Mouse (Mus musculus): ENCODE measurements around the gene Fbxl7.
"Not testable (repeated sequence)": the region's sequence is repeated elsewhere in the genome, so short reads cannot be mapped to it uniquely, and the experiment has no call there.

Gene Fbxl7

DNA sequence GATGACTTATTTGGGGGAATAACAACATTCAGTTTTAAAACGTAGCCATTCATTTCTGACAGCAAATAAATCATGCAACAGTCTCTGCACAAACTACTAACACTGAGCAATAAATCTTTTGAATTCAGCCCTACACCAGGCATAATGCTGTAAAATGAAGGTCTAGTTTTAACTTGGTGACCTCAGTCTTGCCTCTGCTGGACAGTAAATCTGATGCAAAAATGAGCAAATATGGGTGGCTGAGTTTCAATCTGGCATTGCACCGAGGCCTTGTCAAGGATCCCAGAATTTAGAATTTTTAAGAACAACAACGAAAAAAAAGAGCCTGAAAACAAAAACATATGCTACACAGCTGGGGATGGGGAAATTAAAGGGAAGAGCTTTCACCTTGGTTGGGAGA, 85.8 kb downstream of the Fbxl7 start:
- peak; percentile 43 to 53 for DNase-seq

DNA sequence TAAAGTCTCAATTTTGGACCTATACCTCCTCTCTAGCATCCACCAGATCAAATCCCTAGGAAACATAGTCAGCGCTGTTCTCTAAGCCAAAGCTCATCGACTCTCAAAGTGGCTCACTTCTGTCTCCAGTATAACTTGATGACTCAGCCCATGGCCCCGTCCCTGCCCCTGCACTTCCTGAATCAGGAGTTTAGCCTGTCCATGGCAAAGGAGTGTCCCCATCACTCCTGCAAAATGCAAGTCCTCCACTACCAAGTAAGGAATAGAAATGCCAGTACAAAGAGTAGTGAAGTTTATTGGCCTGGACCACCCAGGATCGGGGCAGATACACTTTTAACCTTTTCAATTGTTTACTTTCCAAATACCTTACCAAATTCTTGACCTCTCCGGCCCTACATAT, 91.3 kb downstream of the Fbxl7 start:
- no peak for DNase-seq

DNA sequence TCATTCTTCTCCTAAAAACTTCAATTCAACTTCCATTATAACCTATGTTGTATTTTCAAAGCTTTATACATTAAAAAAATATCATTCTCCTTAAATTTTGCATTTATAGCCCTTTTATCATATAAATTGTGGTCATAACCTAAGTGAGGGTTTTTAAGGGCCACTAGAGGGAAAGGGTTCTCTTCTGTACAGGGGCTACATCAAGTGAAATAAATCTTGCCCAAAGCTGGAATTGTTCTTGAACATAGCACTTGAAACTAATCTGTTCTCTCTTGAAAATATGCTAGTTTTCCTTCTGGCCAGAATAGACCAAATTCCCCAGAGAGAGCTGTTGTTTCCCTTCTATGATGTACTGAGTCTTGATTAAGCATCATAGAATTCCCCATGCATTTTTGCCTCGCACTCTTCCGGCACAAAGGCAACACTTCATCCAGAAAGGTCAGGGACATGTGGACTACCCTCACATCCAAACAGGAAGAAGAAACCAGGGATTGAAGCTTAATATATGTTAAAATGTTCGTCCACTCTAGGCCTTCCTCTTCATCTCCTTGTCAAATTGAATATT, 95.8 kb downstream of the Fbxl7 start:
- no peak for DNase-seq

DNA sequence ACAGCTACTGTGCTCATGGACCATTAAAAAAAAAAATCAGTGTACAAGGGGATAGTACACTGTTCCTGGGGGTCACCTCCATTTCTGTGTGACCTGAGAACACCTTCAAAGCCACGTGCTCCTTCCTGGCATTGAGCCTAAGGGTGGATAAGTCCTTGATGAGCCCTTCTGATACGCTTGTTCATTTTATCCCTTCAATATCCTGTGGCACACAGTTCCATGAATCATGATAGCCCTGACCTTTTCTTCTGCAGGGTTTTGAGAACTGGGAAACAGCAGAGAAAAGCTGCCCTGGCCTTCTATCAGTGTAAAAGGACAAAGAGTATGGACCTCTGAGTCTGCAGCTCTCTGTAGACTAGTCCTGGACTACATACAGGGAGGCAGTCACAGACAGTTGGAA, 99.4 kb downstream of the Fbxl7 start:
- DNase-seq, result no peak

- peak; percentile 51 to 59 for DNase-seq
Observed at GRCm38 (mm10) chr15:26795518-26795917, 99.9 kb downstream of the Fbxl7 start.

GRCm38 (mm10) chr15:26787148-26787547, 108.2 kb downstream of the Fbxl7 start:
- no peak for DNase-seq

GRCm38 (mm10) chr15:26780557-26780956, 114.8 kb downstream of the Fbxl7 start:
- no peak for DNase-seq

DNA sequence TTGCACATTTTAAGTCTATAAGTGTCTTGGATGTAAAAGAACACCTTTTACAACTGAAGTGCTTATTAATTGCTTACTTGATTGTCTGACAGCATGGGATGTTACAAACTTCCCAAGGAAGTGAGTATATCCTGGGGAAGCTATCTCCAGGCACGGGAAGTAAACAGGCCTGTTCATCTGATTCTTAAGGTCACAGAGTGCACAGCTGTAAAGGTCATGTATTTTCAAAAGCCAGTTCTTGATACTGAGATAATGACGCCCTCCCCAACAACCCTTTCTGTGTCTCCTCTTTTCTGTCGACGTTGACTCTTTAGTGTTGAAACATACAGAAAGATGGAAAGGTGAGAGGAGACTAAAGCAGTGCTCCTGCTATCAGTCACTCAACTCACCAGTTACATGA, 116.3 kb downstream of the Fbxl7 start:
- no peak for DNase-seq

DNA sequence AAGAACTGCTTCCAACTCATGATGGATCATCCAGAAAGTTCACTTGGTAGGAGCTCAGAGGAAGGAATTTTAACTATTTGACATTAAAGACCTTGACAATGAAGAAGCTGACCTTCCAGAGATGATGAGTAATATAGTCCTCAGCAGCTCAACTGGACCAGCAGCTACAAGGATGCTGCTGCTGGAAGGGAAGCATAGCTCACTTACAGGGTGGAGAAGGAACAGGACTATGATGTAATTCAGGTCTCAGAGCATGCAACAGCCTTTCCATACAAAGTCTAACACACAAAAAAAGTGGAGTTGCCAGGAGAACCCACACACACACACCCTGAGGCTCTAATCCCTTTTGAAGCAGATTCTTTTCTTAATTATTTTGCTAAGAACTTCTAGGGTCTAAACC, 119.7 kb downstream of the Fbxl7 start:
- no peak for DNase-seq

DNA sequence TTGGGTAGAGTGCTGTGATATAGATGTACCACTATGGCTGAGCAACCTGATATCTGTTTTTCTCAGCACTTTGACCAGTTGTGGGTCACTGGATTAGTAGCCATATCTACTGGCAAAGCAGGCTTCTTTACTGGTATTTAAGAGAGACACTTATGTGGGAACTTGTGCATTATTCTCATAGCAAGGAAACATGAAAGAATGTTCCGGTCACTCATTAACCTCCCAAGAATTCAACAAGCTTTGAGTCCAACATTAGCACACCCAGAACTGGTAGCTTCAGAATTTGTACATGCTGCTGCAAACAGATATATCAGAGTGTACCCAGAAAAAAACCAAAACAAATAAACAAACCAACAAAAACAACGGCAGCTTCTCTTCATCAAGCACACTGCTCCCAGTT, 120.5 kb downstream of the Fbxl7 start:
- no peak for DNase-seq

DNA sequence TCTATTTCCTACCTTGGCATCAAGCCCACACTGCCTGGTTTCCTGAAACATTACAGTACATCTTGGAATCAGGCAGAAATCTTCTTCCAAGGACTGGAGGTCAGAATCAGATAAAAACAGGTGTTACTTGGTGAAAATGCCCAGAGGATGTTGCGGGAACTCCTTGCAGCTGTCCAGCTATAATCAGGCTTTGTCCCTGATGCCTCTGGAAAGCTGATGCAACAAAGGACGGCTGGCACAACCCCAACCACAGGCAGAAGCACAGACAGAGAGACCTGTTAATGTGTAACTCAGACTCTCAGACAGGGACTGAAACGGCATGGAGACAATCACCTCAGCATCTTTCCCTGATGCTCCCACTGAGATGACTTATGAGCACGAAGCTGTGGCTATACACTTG, 133.7 kb downstream of the Fbxl7 start:
- DNase-seq, result peak; percentile 33 to 53

GRCm38 (mm10) chr15:26748484-26748883, 146.9 kb downstream of the Fbxl7 start:
- no peak for DNase-seq

GRCm38 (mm10) chr15:26732366-26732765, 163.0 kb downstream of the Fbxl7 start:
- no peak for DNase-seq

DNA sequence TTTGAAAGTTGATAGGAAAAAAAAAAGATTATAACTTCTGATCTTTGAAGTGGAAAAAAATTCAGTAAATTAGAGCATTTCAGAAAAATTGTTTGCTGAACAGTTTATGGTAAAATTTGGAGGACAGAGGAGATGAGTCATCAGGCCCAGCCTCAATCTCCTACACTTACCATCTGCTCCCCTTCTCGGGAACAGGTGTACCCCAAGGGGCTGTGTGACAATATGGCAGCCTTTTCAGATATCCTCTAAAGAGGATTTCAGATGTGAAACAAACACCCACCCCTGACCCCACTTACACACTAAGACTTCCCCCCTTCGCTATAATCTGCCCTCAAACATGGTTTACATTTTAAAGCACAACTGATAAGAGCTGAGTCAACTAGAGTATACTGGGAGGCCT, 164.6 kb downstream of the Fbxl7 start:
- DNase-seq, result no peak

DNA sequence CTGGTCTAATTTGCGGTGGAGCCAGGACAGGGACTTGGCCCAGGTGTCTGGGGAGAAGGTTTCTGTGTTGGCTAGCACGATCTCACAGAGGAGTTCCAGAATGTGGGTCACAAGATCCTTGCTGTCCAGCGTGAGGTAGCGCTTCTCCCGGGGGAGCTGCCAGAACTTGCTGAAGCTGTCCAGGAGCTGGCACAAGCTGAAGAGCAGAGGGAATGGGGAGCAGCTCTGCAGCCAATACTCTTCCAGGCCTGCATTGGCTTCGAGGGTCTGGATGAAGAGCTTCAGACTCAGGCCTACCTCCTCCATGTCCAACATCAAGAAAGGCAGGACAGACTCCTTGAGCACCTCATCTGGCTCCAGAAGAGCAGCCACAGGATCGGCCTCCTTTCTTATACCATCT, 166.0 kb downstream of the Fbxl7 start:
- DNase-seq, result not testable (repeated sequence)

- DNase-seq, result no peak
Observed at GRCm38 (mm10) chr15:26718390-26719036, 176.9 kb downstream of the Fbxl7 start.

DNA sequence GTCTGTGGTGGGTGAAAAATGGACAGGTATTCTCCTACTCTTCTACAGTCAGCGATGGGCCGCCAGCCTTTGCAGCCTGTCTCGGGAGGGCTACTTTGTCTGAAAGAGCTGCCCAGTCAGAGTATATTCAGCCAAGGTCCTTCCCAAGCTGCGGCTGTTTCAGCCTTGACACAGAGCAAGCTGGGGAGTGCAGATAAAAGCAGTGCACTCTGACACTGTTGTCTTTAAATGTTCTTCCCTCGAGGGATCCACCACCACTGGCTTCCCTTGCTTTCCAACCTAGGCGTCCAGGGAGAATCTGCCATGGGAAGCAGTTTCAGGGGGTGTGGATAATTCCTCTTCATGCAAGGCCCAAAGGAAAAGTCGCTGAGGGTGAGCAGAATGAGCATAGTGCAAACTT, 177.4 kb downstream of the Fbxl7 start:
- DNase-seq, result no peak

DNA sequence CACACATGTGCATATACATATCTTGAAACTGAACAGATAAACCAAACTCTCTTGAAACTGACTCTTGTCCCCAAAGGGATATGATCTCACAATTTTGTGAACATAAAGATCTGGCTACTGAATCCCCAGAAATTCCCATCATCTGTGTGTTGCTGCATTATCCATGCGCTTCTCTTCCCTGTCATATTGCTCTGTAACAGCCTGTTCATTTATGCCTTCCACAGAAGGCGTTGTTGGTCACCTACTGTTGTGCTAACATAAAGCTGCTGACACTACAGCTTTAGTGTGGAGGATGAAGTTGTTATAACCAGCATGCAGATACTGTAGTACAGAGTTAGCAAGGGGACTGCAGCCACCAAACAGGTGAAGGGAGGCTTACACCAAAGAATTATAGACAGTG, 179.2 kb downstream of the Fbxl7 start:
- DNase-seq, result no peak

DNA sequence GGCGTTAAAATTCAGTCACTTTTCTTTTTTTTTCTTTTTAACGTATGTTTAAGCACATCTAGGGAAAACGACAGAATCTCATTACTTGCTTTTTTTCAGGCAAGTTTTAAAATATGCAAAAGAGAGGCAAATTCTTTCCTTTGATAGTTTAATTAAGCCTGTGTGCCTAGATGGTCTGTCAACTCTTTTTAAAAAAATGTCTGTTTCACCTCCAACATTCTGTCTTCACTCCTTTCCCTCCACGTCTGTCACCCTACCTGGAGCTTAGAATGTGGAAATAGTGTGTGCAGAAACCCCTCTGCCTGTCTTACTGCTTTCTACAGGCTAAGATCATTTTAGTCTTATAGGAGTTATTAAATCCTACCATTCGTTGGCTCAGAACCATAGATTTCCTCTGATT, 179.7 kb downstream of the Fbxl7 start:
- DNase-seq, result no peak

DNA sequence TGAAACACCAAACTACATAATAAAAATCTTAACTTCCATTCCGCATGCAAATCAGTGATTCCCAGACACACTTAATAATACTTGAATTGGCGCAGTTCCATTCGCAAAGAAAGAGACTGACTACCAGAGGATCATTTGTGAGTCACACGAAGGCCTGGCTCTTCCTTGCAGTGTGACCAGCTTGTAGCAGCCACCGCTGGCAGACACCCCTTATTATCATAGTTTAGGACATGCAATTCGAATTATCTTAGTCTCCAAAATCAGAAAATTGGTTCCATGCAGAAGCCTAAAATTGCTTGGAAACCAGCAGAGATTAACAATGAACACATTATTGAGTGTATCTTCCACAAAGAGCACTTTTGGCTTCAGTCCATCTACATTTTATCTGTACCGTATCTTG, 183.1 kb downstream of the Fbxl7 start:
- DNase-seq, result no peak

GRCm38 (mm10) chr15:26704966-26705365, 190.4 kb downstream of the Fbxl7 start:
- DNase-seq, result no peak

- DNase-seq, result peak in 1 of 2 experiments; percentile 5
Observed at GRCm38 (mm10) chr15:26703156-26703840, 192.1 kb downstream of the Fbxl7 start.

GRCm38 (mm10) chr15:26701949-26702675, 193.3 kb downstream of the Fbxl7 start:
- DNase-seq, result no peak

DNA sequence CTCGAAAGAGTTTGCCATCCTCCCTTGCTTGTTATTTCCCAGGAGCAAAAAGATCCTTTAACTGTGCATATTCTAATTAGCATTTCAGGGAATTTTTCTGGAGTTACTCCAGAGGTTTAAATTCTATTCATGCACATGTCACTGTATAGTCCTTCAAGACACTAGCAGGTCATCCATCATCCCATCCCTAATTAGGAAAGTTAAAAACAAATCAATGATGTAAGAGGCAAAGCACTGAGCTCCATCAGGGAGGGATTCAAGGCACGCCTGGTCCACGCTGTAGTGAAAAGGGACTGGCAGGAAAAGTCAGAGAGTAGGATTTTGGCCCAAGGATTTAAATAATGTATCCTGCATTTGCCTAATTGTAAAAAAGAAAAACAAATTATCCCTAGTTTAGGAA, 202.3 kb downstream of the Fbxl7 start:
- no peak for DNase-seq
